Mouse (Mus musculus): Measurements from ENCODE around the gene Tet3. TPM values are rescaled to one million over a fixed set of nuclear protein-coding genes. Genes with fewer than 3 reads are reported as not detected.

The Tet3 gene
- polyA plus RNA-seq, 1 experiment from 2014 or later, result 66.1 TPM

DNA sequence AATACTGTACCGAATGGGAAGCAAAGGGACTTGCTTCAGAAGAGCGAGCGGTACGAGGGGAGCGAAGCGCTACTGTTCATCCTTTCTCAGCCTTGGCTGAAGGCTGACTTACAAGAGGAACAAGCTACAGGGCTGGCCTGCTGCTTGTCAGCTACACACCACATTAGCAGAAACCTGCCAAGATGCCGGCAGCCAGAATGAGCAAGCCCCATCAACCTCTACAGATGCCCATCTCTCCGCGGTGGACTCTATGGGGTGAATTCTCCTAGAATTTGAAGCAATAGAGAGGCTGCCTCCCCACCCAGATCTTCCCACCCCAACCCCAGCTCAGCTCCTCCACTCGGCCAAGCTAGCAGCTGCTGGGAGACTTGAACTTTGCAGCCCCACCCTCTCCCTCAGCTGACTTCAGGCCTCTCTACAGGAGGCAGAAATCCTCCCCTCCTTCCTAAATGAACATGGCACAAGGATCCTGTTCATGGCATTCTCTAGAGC lies 46.5 kb downstream of the Tet3 start:
- H3K4me1 ChIP-seq, result peaks cover 79% of the 10 kb centered on the region
- peaks cover 9% of the 10 kb centered on the region; the same call in 1 of the 2 replicates for H3K36me3 ChIP-seq
- H3K27ac ChIP-seq (replicated peaks), result peak overlapping the region; percentile 8; the same call in 1 of the 2 replicates
- 0 out of 2 replicates have a peak, but pooled peaks have one; percentile 2 for ATAC-seq (ENCODE audit: insufficient number of reproducible peaks, low FRiP score, low TSS enrichment, low read depth)
- WGBS, result 81% methylated on average over 10 of the region's 10 CpGs
- H3K4me3 ChIP-seq (replicated peaks), result no peak overlapping the region
- H3K9ac ChIP-seq, result no peak overlapping the region
- no peaks in the 10 kb centered on the region for H3K9me3 ChIP-seq (replicated peaks)
- H3K27me3 ChIP-seq, result no peaks in the 10 kb centered on the region
- H3K4me2 ChIP-seq (replicated peaks), result no peak overlapping the region

DNA sequence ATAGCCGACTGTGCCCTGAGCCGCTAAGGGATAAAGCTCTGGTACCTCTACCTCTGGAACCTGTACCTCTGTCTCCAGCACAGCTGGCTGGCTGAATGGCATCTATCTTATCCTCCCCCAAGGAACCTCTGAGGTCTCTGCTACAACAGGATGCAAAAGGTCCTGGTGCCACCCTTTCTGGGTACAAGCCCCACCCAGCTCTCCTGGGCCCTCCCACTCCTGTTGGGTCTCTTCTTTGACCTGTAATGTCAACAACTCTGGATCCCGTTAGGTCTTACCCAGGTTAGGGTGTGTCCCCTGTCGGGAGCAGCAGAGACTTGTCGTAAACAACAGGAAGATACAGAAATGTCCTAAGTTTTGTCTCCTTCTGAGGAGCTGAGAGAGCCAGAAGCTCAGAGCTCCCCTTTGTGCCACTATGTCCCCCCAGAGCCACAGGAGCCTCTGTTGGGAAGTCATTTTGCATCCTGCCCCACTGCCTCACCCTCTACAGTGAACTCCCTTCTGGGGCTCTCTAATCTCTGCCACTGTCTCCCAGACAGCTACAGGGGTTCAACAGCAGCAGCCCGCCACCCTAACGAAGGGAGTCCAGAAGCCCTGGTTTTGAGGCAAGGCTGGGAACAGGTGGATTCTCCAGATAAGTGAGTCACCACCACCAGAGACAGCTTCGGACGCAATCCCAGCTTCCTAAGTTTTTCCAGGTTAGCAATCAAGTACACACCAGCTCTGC lies 47.1 kb downstream of the Tet3 start:
- Histone ChIP-seq H3K27ac (replicated peaks) (peak overlapping the region; percentile 8; the same call in 1 of the 2 replicates), H3K27me3 (no peaks in the 10 kb centered on the region), H3K36me3 (peaks cover 9% of the 10 kb centered on the region; the same call in 1 of the 2 replicates), H3K9me3 (replicated peaks) (no peaks in the 10 kb centered on the region), H3K4me1 (peaks cover 73% of the 10 kb centered on the region), H3K4me3 (replicated peaks) (no peak overlapping the region), H3K9ac (no peak overlapping the region), H3K4me2 (replicated peaks) (no peak overlapping the region)
- ATAC-seq (ENCODE audit: insufficient number of reproducible peaks, low FRiP score, low TSS enrichment, low read depth), result no peak
- 73% methylated on average over 9 of the region's 9 CpGs for WGBS

- no peak overlapping the region for H3K9ac ChIP-seq
- H3K4me2 ChIP-seq (replicated peaks), result no peak overlapping the region
- no peak overlapping the region for H3K4me3 ChIP-seq (replicated peaks)
- WGBS, result 32% methylated on average over 9 of the region's 9 CpGs
- no peaks in the 10 kb centered on the region for H3K27me3 ChIP-seq
- ATAC-seq (ENCODE audit: insufficient number of reproducible peaks, low FRiP score, low TSS enrichment, low read depth), result no peak
- H3K27ac ChIP-seq (replicated peaks), result 0 out of 2 replicates have a peak overlapping the region, but pooled peaks have one; percentile 0
- H3K4me1 ChIP-seq, result peaks cover 58% of the 10 kb centered on the region
- 0 out of 2 replicates have a peak, but pooled peaks cover 9% of the 10 kb centered on the region for H3K36me3 ChIP-seq
- H3K9me3 ChIP-seq (replicated peaks), result no peaks in the 10 kb centered on the region
Measured at GRCm38 (mm10) chr6:83410046-83410706, 48.7 kb downstream of the Tet3 start.

DNA sequence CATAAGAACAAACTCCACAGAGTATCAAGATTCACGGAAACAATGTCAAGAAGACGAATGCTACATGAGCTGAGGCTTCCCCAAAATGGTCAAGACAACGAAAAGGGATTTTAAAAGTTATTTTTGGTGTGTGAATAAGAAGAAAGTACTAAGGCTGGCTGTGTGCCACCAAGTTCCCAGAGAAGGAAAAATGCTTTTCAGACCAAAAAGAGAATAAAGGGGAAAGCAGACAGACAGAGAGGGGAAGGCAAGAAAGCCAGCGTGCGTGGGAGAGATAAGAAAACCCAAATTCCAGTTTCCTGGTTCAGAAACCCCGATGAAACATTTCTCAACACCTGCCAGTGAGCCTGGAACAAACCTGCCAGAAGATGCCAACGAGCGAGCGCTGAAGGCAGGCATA lies 50.4 kb downstream of the Tet3 start:
- ATAC-seq (ENCODE audit: insufficient number of reproducible peaks, low FRiP score, low TSS enrichment, low read depth), result no peak
- Histone ChIP-seq H3K4me2 (replicated peaks) (no peak overlapping the region), H3K36me3 (peaks cover 24% of the 10 kb centered on the region), H3K9ac (no peak overlapping the region), H3K27me3 (no peaks in the 10 kb centered on the region), H3K4me1 (peaks cover 42% of the 10 kb centered on the region), H3K4me3 (replicated peaks) (no peak overlapping the region), H3K9me3 (replicated peaks) (no peaks in the 10 kb centered on the region), H3K27ac (replicated peaks) (peak overlapping the region; percentile 34; the same call in 1 of the 2 replicates)
- 75% methylated on average over 9 of the region's 9 CpGs for WGBS

DNA sequence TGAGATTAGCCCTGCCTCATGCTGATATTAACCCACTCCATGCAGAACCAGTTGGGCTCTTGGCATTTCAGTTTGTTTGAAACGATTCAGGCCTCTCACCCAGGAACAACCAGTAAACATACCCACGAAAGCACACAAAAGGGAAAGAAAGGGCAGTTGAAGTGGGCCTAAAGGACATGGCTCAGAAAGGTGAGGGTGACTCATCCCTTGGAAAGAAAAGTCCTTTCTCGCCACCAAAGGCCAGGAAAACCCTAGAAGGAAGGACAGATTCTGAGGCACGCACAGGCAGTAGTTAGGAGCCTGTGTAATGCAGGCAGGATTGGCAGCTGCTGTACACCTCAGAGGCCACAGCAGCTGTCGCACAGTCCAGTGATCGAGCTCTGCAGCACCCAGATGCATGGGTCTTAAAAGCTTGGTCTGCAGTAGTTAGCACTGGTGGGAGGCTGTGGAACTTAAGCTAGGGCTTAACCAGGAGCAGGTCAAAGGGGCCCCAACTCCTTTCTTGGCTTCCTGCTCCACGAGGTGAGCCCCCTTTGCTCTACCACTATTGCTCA lies 53.3 kb downstream of the Tet3 start:
- no peak for ATAC-seq (ENCODE audit: insufficient number of reproducible peaks, low FRiP score, low TSS enrichment, low read depth)
- Histone ChIP-seq H3K27ac (replicated peaks) (peak overlapping the region; percentile 3; the same call in 1 of the 2 replicates), H3K4me3 (replicated peaks) (no peak overlapping the region), H3K9me3 (replicated peaks) (no peaks in the 10 kb centered on the region), H3K4me1 (peaks cover 13% of the 10 kb centered on the region), H3K9ac (no peak overlapping the region), H3K4me2 (replicated peaks) (no peak overlapping the region), H3K36me3 (peaks cover 50% of the 10 kb centered on the region), H3K27me3 (no peaks in the 10 kb centered on the region)
- WGBS, result 70% methylated on average over 7 of the region's 7 CpGs

DNA sequence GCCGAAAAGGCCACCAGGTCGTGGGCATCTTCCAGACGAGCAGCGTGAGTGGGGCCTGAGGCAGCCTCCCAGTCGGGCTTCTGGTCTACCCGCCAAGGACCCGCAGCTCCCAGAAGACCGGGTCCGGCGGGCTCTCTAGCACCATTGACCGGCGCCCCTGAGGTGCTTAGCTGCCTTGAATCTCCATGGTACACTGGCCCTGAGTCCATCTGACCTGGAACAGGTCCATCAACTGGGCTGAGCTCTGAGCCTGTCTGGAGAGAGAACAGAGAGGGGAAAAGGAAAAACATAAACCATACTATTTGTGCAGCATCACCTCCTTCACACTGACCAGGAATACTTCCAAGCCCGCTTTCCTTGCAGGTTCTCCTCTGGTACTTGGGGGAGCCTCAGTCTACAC lies 54.3 kb downstream of the Tet3 start:
- ATAC-seq (ENCODE audit: insufficient number of reproducible peaks, low FRiP score, low TSS enrichment, low read depth), result no peak
- 93% methylated on average over 13 of the region's 13 CpGs for WGBS
- H3K4me1 ChIP-seq, result peaks cover 9% of the 10 kb centered on the region; the same call in 1 of the 2 replicates

GRCm38 (mm10) chr6:83403481-83403880 lies 55.4 kb downstream of the Tet3 start:
- H3K9me3 ChIP-seq (replicated peaks), result no peaks in the 10 kb centered on the region
- no peaks in the 10 kb centered on the region for H3K27me3 ChIP-seq
- no peak overlapping the region for H3K27ac ChIP-seq (replicated peaks)
- H3K9ac ChIP-seq, result no peak overlapping the region
- WGBS, result 83% methylated on average over 8 of the region's 8 CpGs
- peaks cover 6% of the 10 kb centered on the region; the same call in 1 of the 2 replicates for H3K4me1 ChIP-seq
- ATAC-seq (ENCODE audit: insufficient number of reproducible peaks, low FRiP score, low TSS enrichment, low read depth), result no peak
- H3K4me3 ChIP-seq (replicated peaks), result no peak overlapping the region
- peaks cover 54% of the 10 kb centered on the region for H3K36me3 ChIP-seq
- H3K4me2 ChIP-seq (replicated peaks), result no peak overlapping the region

More for the DNA sequence above, 54.3 kb downstream of the Tet3 start:
- no peaks in the 10 kb centered on the region for H3K27me3 ChIP-seq
- H3K27ac ChIP-seq (replicated peaks), result no peak overlapping the region
- H3K9ac ChIP-seq, result no peak overlapping the region
- no peak overlapping the region for H3K4me3 ChIP-seq (replicated peaks)
- peaks cover 50% of the 10 kb centered on the region for H3K36me3 ChIP-seq
- H3K9me3 ChIP-seq (replicated peaks), result no peaks in the 10 kb centered on the region
- no peak overlapping the region for H3K4me2 ChIP-seq (replicated peaks)

DNA sequence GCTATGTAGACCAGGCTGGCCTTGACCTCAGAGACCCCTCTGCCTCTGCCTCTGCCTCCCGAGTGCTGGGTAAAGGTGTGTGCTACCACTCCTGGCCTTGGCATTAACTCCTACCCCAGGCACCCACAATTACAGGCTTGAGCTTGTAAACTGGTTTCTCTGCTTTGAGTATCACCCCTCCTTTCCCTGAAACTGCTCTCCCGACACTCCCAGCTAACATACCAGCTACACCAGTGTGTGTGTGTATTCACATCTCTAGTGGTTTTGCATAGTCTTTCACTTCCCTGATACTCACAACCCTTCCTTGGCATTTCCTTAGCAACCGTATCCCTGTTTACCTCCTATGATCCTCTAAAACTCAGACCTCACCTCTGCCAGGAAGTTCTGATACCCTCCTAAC lies 59.1 kb downstream of the Tet3 start:
- no peak overlapping the region for H3K9ac ChIP-seq
- no peak overlapping the region for H3K4me2 ChIP-seq (replicated peaks)
- no peaks in the 10 kb centered on the region for H3K27me3 ChIP-seq
- ATAC-seq (ENCODE audit: insufficient number of reproducible peaks, low FRiP score, low TSS enrichment, low read depth), result no peak
- H3K27ac ChIP-seq (replicated peaks), result peak overlapping the region; percentile 36; the same call in 1 of the 2 replicates
- H3K4me1 ChIP-seq, result 0 out of 2 replicates have a peak, but pooled peaks cover 5% of the 10 kb centered on the region
- no peak overlapping the region for H3K4me3 ChIP-seq (replicated peaks)
- WGBS, result 76% methylated on average over 3 of the region's 3 CpGs
- no peaks in the 10 kb centered on the region for H3K9me3 ChIP-seq (replicated peaks)
- H3K36me3 ChIP-seq, result peaks cover 74% of the 10 kb centered on the region

DNA sequence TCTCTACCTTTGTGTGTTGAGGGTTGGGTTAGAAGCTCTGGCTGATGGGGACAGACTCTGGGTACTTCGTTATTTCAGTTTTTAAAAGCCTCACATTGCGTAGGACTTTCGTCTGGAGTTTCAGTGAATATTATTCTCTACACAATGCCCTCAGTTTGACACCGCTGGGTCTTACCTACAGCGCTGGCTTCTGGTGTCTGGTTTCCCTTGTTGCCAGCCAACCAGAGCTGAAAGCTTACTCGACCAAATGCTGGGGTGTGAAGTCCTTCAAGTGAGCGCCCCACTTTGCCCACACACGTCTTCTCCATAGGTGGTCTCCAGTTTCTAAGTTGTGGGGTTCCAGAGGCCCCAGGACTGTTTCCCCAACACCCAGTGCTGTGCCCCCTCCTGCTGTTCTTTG lies 61.2 kb downstream of the Tet3 start:
- H3K27ac ChIP-seq (replicated peaks), result 0 out of 2 replicates have a peak overlapping the region, but pooled peaks have one; percentile 30

GRCm38 (mm10) chr6:83396711-83397110 lies 62.2 kb downstream of the Tet3 start:
- H3K9me3 ChIP-seq (replicated peaks), result no peaks in the 10 kb centered on the region
- H3K27me3 ChIP-seq, result no peaks in the 10 kb centered on the region
- H3K4me3 ChIP-seq (replicated peaks), result no peak overlapping the region
- no peak overlapping the region for H3K9ac ChIP-seq
- no peak overlapping the region for H3K4me2 ChIP-seq (replicated peaks)
- WGBS, result 74% methylated on average over 2 of the region's 2 CpGs
- peaks cover 57% of the 10 kb centered on the region for H3K36me3 ChIP-seq
- peaks cover 15% of the 10 kb centered on the region; the same call in 1 of the 2 replicates for H3K4me1 ChIP-seq
- H3K27ac ChIP-seq (replicated peaks), result no peak overlapping the region
- ATAC-seq (ENCODE audit: insufficient number of reproducible peaks, low FRiP score, low TSS enrichment, low read depth), result no peak

More for the DNA sequence above, 61.2 kb downstream of the Tet3 start:
- no peaks in the 10 kb centered on the region for H3K27me3 ChIP-seq
- no peaks in the 10 kb centered on the region for H3K9me3 ChIP-seq (replicated peaks)
- WGBS, result 75% methylated on average over 8 of the region's 8 CpGs
- peaks cover 68% of the 10 kb centered on the region for H3K36me3 ChIP-seq
- H3K4me2 ChIP-seq (replicated peaks), result no peak overlapping the region
- peaks cover 7% of the 10 kb centered on the region; the same call in 1 of the 2 replicates for H3K4me1 ChIP-seq
- H3K9ac ChIP-seq, result no peak overlapping the region
- no peak for ATAC-seq (ENCODE audit: insufficient number of reproducible peaks, low FRiP score, low TSS enrichment, low read depth)
- no peak overlapping the region for H3K4me3 ChIP-seq (replicated peaks)
